Mouse (Mus musculus) MEL (cell line): ENCODE measurements around the gene Gm20441. TPM values are rescaled to one million over a fixed set of nuclear protein-coding genes. Genes with fewer than 3 reads are reported as not detected.

Experiments
- BHLHE40 ChIP-seq: IDR thresholded peaks from 2 replicates; pipeline ENCODE4 v1.6.1; 2012; ENCODE audit warnings: low read depth, mild to moderate bottlenecking, inconsistent platforms, low read length, improper control_type of control experiment, borderline replicate concordance
- CHD1 ChIP-seq: IDR thresholded peaks from 2 replicates; pipeline ENCODE4 v1.6.1; 2012; ENCODE audit warnings: low read depth, mild to moderate bottlenecking, inconsistent platforms, low read length, improper control_type of control experiment
- CHD2 ChIP-seq: IDR thresholded peaks from 2 replicates; pipeline ENCODE4 v1.6.1; 2011; ENCODE audit warnings: low read length, improper control_type of control experiment
- ELF1 ChIP-seq: IDR thresholded peaks from 2 replicates; pipeline ENCODE4 v1.6.1; 2014; ENCODE audit warnings: low read depth, mild to moderate bottlenecking, inconsistent platforms, low read length, improper control_type of control experiment, moderate library complexity
- EP300 ChIP-seq, 2 experiments: IDR thresholded peaks; 2 replicates each; pipeline ENCODE4 v1.6.1; 2011; ENCODE audit warnings: improper control_type of control experiment in 2 of 2, low read length in 2 of 2, low read depth in 1 of 2, mild to moderate bottlenecking in 1 of 2
- GABPA ChIP-seq: IDR thresholded peaks from 2 replicates; pipeline ENCODE4 v1.6.1; 2012; ENCODE audit warnings: low read depth, mild to moderate bottlenecking, inconsistent platforms, low read length, improper control_type of control experiment, moderate library complexity
- GATA1 ChIP-seq: IDR thresholded peaks from 2 replicates; pipeline ENCODE4 v1.6.1; 2011; ENCODE audit warnings: low read depth, low read length, improper control_type of control experiment
- HCFC1 ChIP-seq: IDR thresholded peaks from 2 replicates; pipeline ENCODE4 v1.6.1; 2012; ENCODE audit warnings: low read depth, mild to moderate bottlenecking, inconsistent platforms, low read length, improper control_type of control experiment, moderate library complexity
- JUND ChIP-seq: IDR thresholded peaks from 2 replicates; pipeline ENCODE4 v1.6.1; 2011; ENCODE audit warnings: low read depth, mild to moderate bottlenecking, improper control_type of control experiment, low read length
- KAT2A ChIP-seq: conservative IDR thresholded peaks from 2 replicates; pipeline ENCODE4 v1.6.1; 2012; ENCODE audit warnings: low read depth, low read length, improper control_type of control experiment, inconsistent platforms
- MAZ ChIP-seq: IDR thresholded peaks from 2 replicates; pipeline ENCODE4 v1.6.1; 2012; ENCODE audit warnings: low read depth, mild to moderate bottlenecking, inconsistent platforms, low read length, improper control_type of control experiment
- MXI1 ChIP-seq: IDR thresholded peaks from 2 replicates; pipeline ENCODE4 v1.6.1; 2011; ENCODE audit warnings: mild to moderate bottlenecking, low read depth, low read length, improper control_type of control experiment
- MYC ChIP-seq: IDR thresholded peaks from 2 replicates; pipeline ENCODE4 v1.6.1; 2011; ENCODE audit warnings: low read depth, mild to moderate bottlenecking, low read length, improper control_type of control experiment, moderate library complexity
- POLR2AphosphoS2 ChIP-seq: IDR thresholded peaks from 2 replicates; pipeline ENCODE4 v1.6.1; 2011; ENCODE audit warnings: low read length, improper control_type of control experiment
- POLR2AphosphoS5 ChIP-seq: IDR thresholded peaks from 2 replicates; pipeline ENCODE4 v1.6.1; 2012; ENCODE audit warnings: low read depth, borderline replicate concordance, mild to moderate bottlenecking, inconsistent platforms, low read length, moderate library complexity, mixed read lengths
- RCOR1 ChIP-seq: IDR thresholded peaks from 2 replicates; pipeline ENCODE4 v1.6.1; 2012; ENCODE audit warnings: low read depth, mild to moderate bottlenecking, inconsistent platforms, low read length, improper control_type of control experiment
- SIN3A ChIP-seq: IDR thresholded peaks from 2 replicates; pipeline ENCODE4 v1.6.1; 2012; ENCODE audit warnings: low read length, improper control_type of control experiment, inconsistent platforms
- SMC3 ChIP-seq: IDR thresholded peaks from 2 replicates; pipeline ENCODE4 v1.6.1; 2011; ENCODE audit warnings: low read depth, low read length, improper control_type of control experiment
- TAL1 ChIP-seq: IDR thresholded peaks from 2 replicates; pipeline ENCODE4 v1.6.1; 2012; ENCODE audit warnings: mild to moderate bottlenecking, inconsistent platforms, low read length, moderate library complexity, mixed read lengths
- USF2 ChIP-seq, 2 experiments: IDR thresholded peaks; 2 replicates each; pipeline ENCODE4 v1.6.1; 2011 to 2012; ENCODE audit warnings: improper control_type of control experiment in 2 of 2, low read length in 2 of 2, borderline replicate concordance in 1 of 2, inconsistent platforms in 1 of 2, low read depth in 1 of 2, mild to moderate bottlenecking in 1 of 2; ENCODE audit not compliant: insufficient read depth in 1 of 2
- ZKSCAN1 ChIP-seq: IDR thresholded peaks from 2 replicates; pipeline ENCODE4 v1.6.1; 2012; ENCODE audit warnings: low read depth, mild to moderate bottlenecking, inconsistent platforms, low read length, improper control_type of control experiment, moderate library complexity
- ZMIZ1 ChIP-seq: IDR thresholded peaks from 2 replicates; pipeline ENCODE4 v1.6.1; 2012; ENCODE audit warnings: low read depth, mild to moderate bottlenecking, inconsistent platforms, low read length, improper control_type of control experiment, moderate library complexity
- ZNF384 ChIP-seq: IDR thresholded peaks from 2 replicates; pipeline ENCODE4 v1.6.1; 2012; ENCODE audit warnings: low read depth, mild to moderate bottlenecking, inconsistent platforms, low read length, improper control_type of control experiment
- polyA plus RNA-seq, 2 experiments: library from polyadenylated mRNA; stranded (reverse) in 1 of 2; unstranded in 1 of 2; fragments of >175 nt in 1 of 2; fragments of >200 nt in 1 of 2; gene quantifications; 2 replicates each; pipeline versions ENCODE4 v1.2.1 to v1.2.4; 2012; ENCODE audit warnings: low replicate concordance in 2 of 2, low read depth in 1 of 2; ENCODE audit not compliant: insufficient read length in 2 of 2, insufficient read depth in 1 of 2, missing spikeins in 1 of 2
- total RNA-seq: library from RNA; depleted of rRNA; stranded (reverse); fragments of 300-350 nt; gene quantifications from 2 replicates; pipeline ENCODE4 v1.2.3, GENCODE M21; 2012

Gene Gm20441
- total and polyA plus RNA-seq, 3 experiments = not detected

DNA sequence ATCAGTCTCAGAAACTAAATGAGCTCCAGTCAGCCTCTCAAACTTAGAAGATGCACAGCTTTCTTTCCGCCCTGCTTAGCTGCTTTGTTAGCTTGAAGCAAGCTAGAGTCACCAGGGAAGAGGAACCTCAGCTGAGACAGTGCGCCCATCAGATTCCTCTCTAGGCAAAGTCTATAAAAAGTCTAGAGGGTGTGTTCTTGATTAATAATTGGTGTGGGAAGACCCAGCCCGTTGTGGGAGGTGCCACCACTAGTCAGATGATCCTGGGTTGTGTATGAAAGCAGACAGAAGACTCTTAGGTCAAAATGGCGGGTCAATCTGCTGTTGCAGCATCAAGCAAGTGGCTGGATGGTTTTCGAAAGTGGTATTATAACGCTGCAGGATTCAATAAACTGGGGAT lies 13.9 kb downstream of the Gm20441 start (continued):
- TF ChIP-seq CHD1 = no peak
- no peak for TF ChIP-seq TAL1
- no peak for TF ChIP-seq KAT2A
- TF ChIP-seq ZKSCAN1 = no peak
- peak; percentile 47; the same call in 1 of the 2 replicates for TF ChIP-seq HCFC1
- no peak for TF ChIP-seq SMC3
- TF ChIP-seq ZMIZ1 = no peak
- no peak for TF ChIP-seq GABPA
- TF ChIP-seq ZNF384 = peak; percentile 26; the same call in 1 of the 2 replicates
- no peak for TF ChIP-seq POLR2AphosphoS5
- no peak for TF ChIP-seq GATA1
- TF ChIP-seq EP300 (IDR thresholded peaks at IDR 0.05; ENCODE audit: low read depth in 1 of 2, low read length in 2 of 2) = no peak
- TF ChIP-seq ELF1 = no peak
- TF ChIP-seq JUND = no peak
- TF ChIP-seq USF2 (IDR thresholded peaks at IDR 0.05; ENCODE audit: borderline replicate concordance in 1 of 2, insufficient read depth in 1 of 2, low read depth in 1 of 2, low read length in 2 of 2) = no peak
- TF ChIP-seq BHLHE40 = no peak
- no peak for TF ChIP-seq CHD2
- TF ChIP-seq MXI1 = peak; percentile 50
- 0 out of 2 replicates have a peak, but pooled peaks have one; percentile 15 for TF ChIP-seq RCOR1
- TF ChIP-seq POLR2AphosphoS2 = peak; percentile 59; the same call in 1 of the 2 replicates
- peak; percentile 50; the same call in 1 of the 2 replicates for TF ChIP-seq SIN3A
- peak; percentile 42; the same call in 1 of the 2 replicates for TF ChIP-seq MAZ
- no peak for TF ChIP-seq MYC
